Mouse (Mus musculus) spleen, adult 12 weeks (tissue): Measurements from ENCODE around the gene Ctbp1.

Experiments used
- DNase-seq: peaks from one replicate; pipeline ENCODE4 v3.0.0; 2022; ENCODE audit warnings: low spot score

The Ctbp1 gene

GRCm38 (mm10) chr5:33208533-33209245, 66.1 kb downstream of the Ctbp1 start:
- no peak for DNase-seq

GRCm38 (mm10) chr5:33207136-33207535, 67.7 kb downstream of the Ctbp1 start:
- no peak for DNase-seq

GRCm38 (mm10) chr5:33206328-33206727, 68.5 kb downstream of the Ctbp1 start:
- no peak for DNase-seq

GRCm38 (mm10) chr5:33204284-33204683, 70.5 kb downstream of the Ctbp1 start:
- DNase-seq: no peak

GRCm38 (mm10) chr5:33203691-33204242, 71.0 kb downstream of the Ctbp1 start:
- DNase-seq: peak; percentile 60

- no peak for DNase-seq
Observed at GRCm38 (mm10) chr5:33203171-33203565, 71.6 kb downstream of the Ctbp1 start.

GRCm38 (mm10) chr5:33202516-33203170, 72.2 kb downstream of the Ctbp1 start:
- DNase-seq: no peak

- DNase-seq: no peak
Observed at GRCm38 (mm10) chr5:33201697-33202096, 73.1 kb downstream of the Ctbp1 start.

GRCm38 (mm10) chr5:33200071-33200470, 74.7 kb downstream of the Ctbp1 start:
- DNase-seq: no peak
